Mouse (Mus musculus) testis, adult 2 months (tissue): ENCODE data around the gene Itpr3. TPM values are rescaled to one million over a fixed set of nuclear protein-coding genes. Genes with fewer than 3 reads are reported as not detected.

Experiments
- H3K27ac ChIP-seq: fragments of 200-500 bp; 2 replicates; pipeline ENCODE4 v1.5.1; 2012; ENCODE audit warnings: low read depth, low read length; ENCODE audit not compliant: control insufficient read depth, insufficient read depth
- H3K27me3 ChIP-seq: fragments of 200-500 bp; 2 replicates; pipeline ENCODE4 v1.6.1; 2012; ENCODE audit warnings: mild to moderate bottlenecking, low read length, moderate library complexity; ENCODE audit not compliant: control insufficient read depth, insufficient read depth
- H3K36me3 ChIP-seq: fragments of 200-500 bp; 2 replicates; pipeline ENCODE4 v1.6.1; 2012; ENCODE audit warnings: mild to moderate bottlenecking, low read length; ENCODE audit not compliant: control insufficient read depth, insufficient read depth
- H3K4me1 ChIP-seq: fragments of 200-500 bp; 2 replicates; pipeline ENCODE4 v1.6.1; 2012; ENCODE audit warnings: low read length; ENCODE audit not compliant: control insufficient read depth, insufficient read depth
- H3K4me3 ChIP-seq: fragments of 200-500 bp; 2 replicates; pipeline ENCODE4 v1.5.1; 2012; ENCODE audit warnings: low read depth, mild to moderate bottlenecking, low read length, moderate library complexity, mixed read lengths; ENCODE audit not compliant: control insufficient read depth
- CTCF ChIP-seq: fragments of 200-500 bp; IDR thresholded peaks from 2 replicates; pipeline ENCODE4 v1.5.1; 2012; ENCODE audit warnings: low read depth, mild to moderate bottlenecking, inconsistent platforms, low read length, moderate library complexity; ENCODE audit not compliant: control insufficient read depth, insufficient read depth, insufficient replicate concordance
- POLR2A ChIP-seq: fragments of 200-500 bp; IDR thresholded peaks from 2 replicates; pipeline ENCODE4 v1.6.1; 2012; ENCODE audit warnings: low read depth, mild to moderate bottlenecking, inconsistent platforms, low read length, moderate library complexity; ENCODE audit not compliant: control insufficient read depth
- polyA plus RNA-seq: library from polyadenylated mRNA; depleted of rRNA; stranded (reverse); fragments of >200 nt; gene quantifications from 2 replicates; pipeline ENCODE4 v1.2.3, GENCODE M21; 2012

Itpr3 gene
- polyA plus RNA-seq, 1 experiment = 32.7 TPM

GRCm38 (mm10) chr17:27119954-27120353 lies 62.9 kb downstream of the Itpr3 start:
- Histone ChIP-seq H3K4me1 (peaks cover 4% of the 10 kb centered on the region; the same call in 1 of the 2 replicates), H3K36me3 (no peaks in the 10 kb centered on the region), H3K27me3 (no peaks in the 10 kb centered on the region), H3K4me3 (no peak overlapping the region), H3K27ac (no peak overlapping the region)
- no peak for TF ChIP-seq CTCF
- no peak for TF ChIP-seq POLR2A

- no peaks in the 10 kb centered on the region for H3K36me3 ChIP-seq
- TF ChIP-seq CTCF (peak; percentile 59; the same call in 1 of the 2 replicates), POLR2A (no peak)
Measured at GRCm38 (mm10) chr17:27120561-27121024, 63.5 kb downstream of the Itpr3 start.

GRCm38 (mm10) chr17:27121266-27121665 lies 64.2 kb downstream of the Itpr3 start:
- H3K36me3 ChIP-seq = no peaks in the 10 kb centered on the region
- H3K27me3 ChIP-seq = no peaks in the 10 kb centered on the region
- H3K27ac ChIP-seq = no peak overlapping the region
- no peak for TF ChIP-seq CTCF
- no peak for TF ChIP-seq POLR2A
- H3K4me1 ChIP-seq = peaks cover 4% of the 10 kb centered on the region; the same call in 1 of the 2 replicates
- no peak overlapping the region for H3K4me3 ChIP-seq

More at GRCm38 (mm10) chr17:27120561-27121024, 63.5 kb downstream of the Itpr3 start:
- Histone ChIP-seq H3K27ac (no peak overlapping the region), H3K27me3 (no peaks in the 10 kb centered on the region), H3K4me3 (no peak overlapping the region), H3K4me1 (peaks cover 4% of the 10 kb centered on the region; the same call in 1 of the 2 replicates)

- Histone ChIP-seq H3K4me3 (no peak overlapping the region), H3K36me3 (no peaks in the 10 kb centered on the region), H3K4me1 (peaks cover 4% of the 10 kb centered on the region; the same call in 1 of the 2 replicates), H3K27me3 (no peaks in the 10 kb centered on the region), H3K27ac (no peak overlapping the region)
- no peak for TF ChIP-seq POLR2A
- no peak for TF ChIP-seq CTCF
Measured at GRCm38 (mm10) chr17:27121781-27122180, 64.7 kb downstream of the Itpr3 start.

GRCm38 (mm10) chr17:27122701-27123100 lies 65.6 kb downstream of the Itpr3 start:
- TF ChIP-seq CTCF = no peak
- no peak for TF ChIP-seq POLR2A
- Histone ChIP-seq H3K27me3 (no peaks in the 10 kb centered on the region), H3K27ac (no peak overlapping the region), H3K4me3 (no peak overlapping the region), H3K36me3 (no peaks in the 10 kb centered on the region), H3K4me1 (peaks cover 4% of the 10 kb centered on the region; the same call in 1 of the 2 replicates)

GRCm38 (mm10) chr17:27123103-27123502 lies 66.0 kb downstream of the Itpr3 start:
- H3K4me1 ChIP-seq = peaks cover 4% of the 10 kb centered on the region; the same call in 1 of the 2 replicates
- H3K36me3 ChIP-seq = no peaks in the 10 kb centered on the region
- TF ChIP-seq POLR2A = no peak
- TF ChIP-seq CTCF = no peak
- H3K4me3 ChIP-seq = no peak overlapping the region
- H3K27me3 ChIP-seq = no peaks in the 10 kb centered on the region
- H3K27ac ChIP-seq = no peak overlapping the region

- H3K27me3 ChIP-seq = no peaks in the 10 kb centered on the region
- no peak for TF ChIP-seq POLR2A
- TF ChIP-seq CTCF = no peak
- no peaks in the 10 kb centered on the region for H3K36me3 ChIP-seq
- H3K4me3 ChIP-seq = no peak overlapping the region
- peaks cover 4% of the 10 kb centered on the region; the same call in 1 of the 2 replicates for H3K4me1 ChIP-seq
- no peak overlapping the region for H3K27ac ChIP-seq
Measured at GRCm38 (mm10) chr17:27123813-27124375, 66.8 kb downstream of the Itpr3 start.
